Mouse (Mus musculus) adrenal gland, adult 18-20 months (tissue): Measurements from ENCODE around the gene Acoxl. TPM values are rescaled to one million over a fixed set of nuclear protein-coding genes. Genes with fewer than 3 reads are reported as not detected.

Experiments used
- DNase-seq, 2 experiments: peaks; one replicate each; pipeline ENCODE4 v3.0.0; 2021 to 2022; ENCODE audit warnings: low spot score in 2 of 2
- total RNA-seq, 2 experiments: library from RNA; stranded (reverse); gene quantifications; 1 replicate in 1 of 2; 2 replicates in 1 of 2; pipeline ENCODE4 v1.2.3; 2021

The Acoxl gene
- total RNA-seq, 2 experiments from 2014 or later: 0.38 to 1.2 TPM

GRCm38 (mm10) chr2:128134948-128135347 is 296.3 kb downstream of the Acoxl start:
- no peak for DNase-seq

GRCm38 (mm10) chr2:128136769-128137433 is 298.2 kb downstream of the Acoxl start:
- no peak for DNase-seq

- DNase-seq: no peak
Observed at GRCm38 (mm10) chr2:128137480-128138276, 299.0 kb downstream of the Acoxl start.

GRCm38 (mm10) chr2:128138924-128139323 is 300.2 kb downstream of the Acoxl start:
- no peak for DNase-seq

GRCm38 (mm10) chr2:128139781-128140180 is 301.1 kb downstream of the Acoxl start:
- no peak for DNase-seq

GRCm38 (mm10) chr2:128140183-128140582 is 301.5 kb downstream of the Acoxl start:
- DNase-seq: no peak

GRCm38 (mm10) chr2:128143992-128144391 is 305.3 kb downstream of the Acoxl start:
- no peak for DNase-seq

GRCm38 (mm10) chr2:128145433-128145832 is 306.8 kb downstream of the Acoxl start:
- no peak for DNase-seq

- no peak for DNase-seq
Observed at GRCm38 (mm10) chr2:128149596-128149995, 310.9 kb downstream of the Acoxl start.

- DNase-seq: no peak
Observed at GRCm38 (mm10) chr2:128152211-128152610, 313.5 kb downstream of the Acoxl start.

GRCm38 (mm10) chr2:128152845-128153550 is 314.3 kb downstream of the Acoxl start:
- DNase-seq: no peak

- no peak for DNase-seq
Observed at GRCm38 (mm10) chr2:128153551-128153910, 314.9 kb downstream of the Acoxl start.

GRCm38 (mm10) chr2:128155412-128156066 is 316.9 kb downstream of the Acoxl start:
- peak in 1 of 2 experiments; percentile 40 for DNase-seq

- DNase-seq: no peak
Observed at GRCm38 (mm10) chr2:128156067-128156462, 317.4 kb downstream of the Acoxl start.

- DNase-seq: no peak
Observed at GRCm38 (mm10) chr2:128156557-128157412, 318.1 kb downstream of the Acoxl start.

- no peak for DNase-seq
Observed at GRCm38 (mm10) chr2:128158734-128159410, 320.2 kb downstream of the Acoxl start.

GRCm38 (mm10) chr2:128159619-128160125 is 321.0 kb downstream of the Acoxl start:
- no peak for DNase-seq

- DNase-seq: no peak
Observed at GRCm38 (mm10) chr2:128163177-128163576, 324.5 kb downstream of the Acoxl start.

- no peak for DNase-seq
Observed at GRCm38 (mm10) chr2:128166623-128167423, 328.1 kb downstream of the Acoxl start.
